Mouse (Mus musculus): Measurements from ENCODE around the gene Trappc3l. TPM values are rescaled to one million over a fixed set of nuclear protein-coding genes. Genes with fewer than 3 reads are reported as not detected.

Trappc3l gene
- polyA plus RNA-seq, 1 experiment from 2014 or later, result not detected

GRCm38 (mm10) chr10:34066591-34066990 lies 29.2 kb downstream of the Trappc3l start:
- no peaks in the 10 kb centered on the region for H3K27me3 ChIP-seq (replicated peaks; ENCODE audit: low read depth, poor library complexity, severe bottlenecking)
- H3K9me3 ChIP-seq, result no peaks in the 10 kb centered on the region
- H3K27ac ChIP-seq (replicated peaks), result no peak overlapping the region
- 56% methylated on average over 3 of the region's 3 CpGs for WGBS
- no peaks in the 10 kb centered on the region for H3K36me3 ChIP-seq (replicated peaks)
- no peak overlapping the region for H3K4me3 ChIP-seq
- no peak for DNase-seq (ENCODE audit: low spot score)
- H3K4me1 ChIP-seq, result peaks cover 8% of the 10 kb centered on the region

DNA sequence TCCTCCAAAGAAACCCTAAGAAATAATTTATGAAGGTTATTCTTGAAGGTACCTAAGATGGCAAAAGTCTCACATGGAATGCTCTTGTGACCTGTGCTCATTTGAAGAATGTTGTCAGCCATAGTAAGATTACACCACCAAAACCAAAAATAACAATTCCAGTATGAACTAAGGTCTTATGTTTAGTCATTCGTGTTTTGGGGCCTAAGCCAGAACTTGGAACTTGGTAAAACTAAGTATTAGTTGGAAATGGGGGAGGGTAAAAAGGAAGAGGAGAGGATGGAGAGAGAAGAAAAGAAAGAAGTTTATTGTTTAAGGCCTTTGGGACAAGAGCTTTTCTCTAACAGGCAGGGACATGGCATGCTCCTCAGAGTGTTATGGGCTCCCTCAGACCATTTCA lies 32.2 kb downstream of the Trappc3l start:
- Histone ChIP-seq H3K27me3 (replicated peaks; ENCODE audit: low read depth, poor library complexity, severe bottlenecking) (no peaks in the 10 kb centered on the region), H3K4me3 (no peak overlapping the region), H3K4me1 (peaks cover 8% of the 10 kb centered on the region), H3K27ac (replicated peaks) (no peak overlapping the region), H3K36me3 (replicated peaks) (no peaks in the 10 kb centered on the region), H3K9me3 (no peaks in the 10 kb centered on the region)
- 79% methylated on average over 1 of the region's 1 CpGs for WGBS
- DNase-seq (ENCODE audit: low spot score), result no peak

DNA sequence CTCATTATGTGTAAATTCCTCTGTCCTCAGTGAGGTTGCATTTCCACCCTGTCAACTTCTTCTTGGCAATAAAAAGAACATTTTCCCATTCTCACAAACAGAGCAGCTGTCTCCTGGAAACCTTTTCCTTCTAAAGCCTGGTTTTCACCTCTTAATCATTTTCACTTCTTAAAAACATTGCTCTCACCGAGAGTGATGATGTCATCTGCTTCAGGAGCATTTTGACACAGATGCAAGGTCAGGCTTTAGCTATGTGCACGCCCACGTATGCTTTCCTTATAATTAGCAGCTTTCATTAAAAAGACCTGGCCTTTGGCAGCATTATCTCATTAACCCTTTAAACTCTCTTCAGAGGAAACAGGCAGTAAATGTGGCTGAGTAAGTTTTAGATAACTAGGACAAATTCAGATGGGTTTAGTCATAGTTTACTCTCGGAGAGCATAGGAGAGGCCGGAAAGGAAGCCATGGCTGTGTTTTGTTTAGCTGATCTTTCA lies 33.6 kb downstream of the Trappc3l start:
- Histone ChIP-seq H3K36me3 (replicated peaks) (no peaks in the 10 kb centered on the region), H3K27ac (replicated peaks) (no peak overlapping the region), H3K4me1 (peaks cover 8% of the 10 kb centered on the region), H3K4me3 (no peak overlapping the region), H3K9me3 (no peaks in the 10 kb centered on the region), H3K27me3 (replicated peaks; ENCODE audit: low read depth, poor library complexity, severe bottlenecking) (no peaks in the 10 kb centered on the region)
- DNase-seq (ENCODE audit: low spot score), result no peak
- WGBS, result 52% methylated on average over 5 of the region's 5 CpGs

DNA sequence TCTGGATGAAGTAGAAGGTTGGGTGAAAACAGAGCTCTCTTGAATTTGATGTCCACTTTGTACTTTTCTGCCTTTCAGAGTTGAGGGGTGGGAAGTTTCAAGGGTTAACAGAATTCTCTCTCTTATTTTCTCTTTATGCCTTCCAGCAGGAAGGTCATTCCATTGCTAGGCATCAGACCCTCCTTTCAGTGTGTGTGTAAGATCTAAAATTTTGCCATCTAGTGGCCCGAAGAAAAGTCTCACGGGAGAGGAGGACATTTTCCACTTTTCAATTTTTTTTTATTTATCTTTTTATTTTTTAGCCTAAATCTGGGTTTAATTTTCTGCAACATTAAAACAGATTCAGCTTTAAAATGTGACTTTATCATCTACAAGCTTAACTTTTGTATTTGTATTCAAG lies 34.3 kb downstream of the Trappc3l start:
- Histone ChIP-seq H3K27me3 (replicated peaks; ENCODE audit: low read depth, poor library complexity, severe bottlenecking) (no peaks in the 10 kb centered on the region), H3K27ac (replicated peaks) (no peak overlapping the region), H3K9me3 (no peaks in the 10 kb centered on the region), H3K4me3 (no peak overlapping the region), H3K36me3 (replicated peaks) (no peaks in the 10 kb centered on the region), H3K4me1 (peaks cover 8% of the 10 kb centered on the region)
- 55% methylated on average over 2 of the region's 2 CpGs for WGBS
- no peak for DNase-seq (ENCODE audit: low spot score)

GRCm38 (mm10) chr10:34074522-34075200 lies 37.3 kb downstream of the Trappc3l start:
- Histone ChIP-seq H3K27ac (replicated peaks) (no peak overlapping the region), H3K36me3 (replicated peaks) (no peaks in the 10 kb centered on the region), H3K9me3 (no peaks in the 10 kb centered on the region), H3K27me3 (replicated peaks; ENCODE audit: low read depth, poor library complexity, severe bottlenecking) (no peaks in the 10 kb centered on the region), H3K4me1 (peaks cover 8% of the 10 kb centered on the region), H3K4me3 (no peak overlapping the region)
- no peak for DNase-seq (ENCODE audit: low spot score)
- 91% methylated on average over 5 of the region's 5 CpGs for WGBS

- Histone ChIP-seq H3K4me3 (no peak overlapping the region), H3K4me1 (no peaks in the 10 kb centered on the region), H3K27me3 (replicated peaks; ENCODE audit: low read depth, poor library complexity, severe bottlenecking) (no peaks in the 10 kb centered on the region), H3K36me3 (replicated peaks) (no peaks in the 10 kb centered on the region), H3K27ac (replicated peaks) (no peak overlapping the region), H3K9me3 (no peaks in the 10 kb centered on the region)
- WGBS, result 92% methylated on average over 1 of the region's 1 CpGs
- DNase-seq (ENCODE audit: low spot score), result no peak
Measured at GRCm38 (mm10) chr10:34086514-34086913, 49.1 kb downstream of the Trappc3l start.

GRCm38 (mm10) chr10:34088515-34088914 lies 51.1 kb downstream of the Trappc3l start:
- Histone ChIP-seq H3K27me3 (replicated peaks; ENCODE audit: low read depth, poor library complexity, severe bottlenecking) (no peaks in the 10 kb centered on the region), H3K4me1 (no peaks in the 10 kb centered on the region), H3K36me3 (replicated peaks) (no peaks in the 10 kb centered on the region), H3K4me3 (no peak overlapping the region), H3K9me3 (no peaks in the 10 kb centered on the region), H3K27ac (replicated peaks) (no peak overlapping the region)
- DNase-seq (ENCODE audit: low spot score), result no peak
- WGBS, result 85% methylated on average over 2 of the region's 2 CpGs

GRCm38 (mm10) chr10:34089517-34089916 lies 52.1 kb downstream of the Trappc3l start:
- Histone ChIP-seq H3K9me3 (no peaks in the 10 kb centered on the region), H3K27ac (replicated peaks) (no peak overlapping the region), H3K4me1 (no peaks in the 10 kb centered on the region), H3K4me3 (no peak overlapping the region), H3K27me3 (replicated peaks; ENCODE audit: low read depth, poor library complexity, severe bottlenecking) (no peaks in the 10 kb centered on the region), H3K36me3 (replicated peaks) (no peaks in the 10 kb centered on the region)
- 66% methylated on average over 3 of the region's 3 CpGs for WGBS
- DNase-seq (ENCODE audit: low spot score), result no peak

GRCm38 (mm10) chr10:34090481-34090880 lies 53.1 kb downstream of the Trappc3l start:
- no peaks in the 10 kb centered on the region for H3K27me3 ChIP-seq (replicated peaks; ENCODE audit: low read depth, poor library complexity, severe bottlenecking)
- H3K9me3 ChIP-seq, result no peaks in the 10 kb centered on the region
- H3K27ac ChIP-seq (replicated peaks), result no peak overlapping the region
- H3K4me1 ChIP-seq, result 0 out of 2 replicates have a peak, but pooled peaks cover 2% of the 10 kb centered on the region
- 90% methylated on average over 1 of the region's 1 CpGs for WGBS
- no peak overlapping the region for H3K4me3 ChIP-seq
- no peak for DNase-seq (ENCODE audit: low spot score)
- H3K36me3 ChIP-seq (replicated peaks), result no peaks in the 10 kb centered on the region

DNA sequence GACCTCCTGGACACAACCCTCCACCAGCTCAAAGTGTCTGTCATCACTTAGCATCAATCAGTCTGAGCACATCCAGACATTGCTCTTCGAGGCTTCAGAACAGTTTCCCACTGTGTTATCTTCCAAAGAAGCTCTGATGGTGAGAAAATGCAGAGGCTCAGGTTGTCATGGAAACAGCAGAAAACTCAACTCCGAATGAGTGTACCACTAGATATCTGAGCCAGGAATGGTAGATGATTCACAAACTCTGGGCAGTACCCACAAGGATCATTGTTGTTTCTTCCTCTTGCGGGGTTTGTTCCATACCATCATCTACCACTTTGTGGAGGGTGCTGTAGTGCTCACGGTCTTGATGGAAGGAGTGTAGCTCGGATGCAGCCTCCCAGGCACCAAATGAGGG lies 54.5 kb downstream of the Trappc3l start:
- H3K27ac ChIP-seq (replicated peaks), result no peak overlapping the region
- no peaks in the 10 kb centered on the region for H3K9me3 ChIP-seq
- DNase-seq (ENCODE audit: low spot score), result no peak
- H3K27me3 ChIP-seq (replicated peaks; ENCODE audit: low read depth, poor library complexity, severe bottlenecking), result no peaks in the 10 kb centered on the region
- 84% methylated on average over 5 of the region's 5 CpGs for WGBS
- no peaks in the 10 kb centered on the region for H3K36me3 ChIP-seq (replicated peaks)
- H3K4me3 ChIP-seq, result no peak overlapping the region
- H3K4me1 ChIP-seq, result peaks cover 12% of the 10 kb centered on the region

- WGBS, result 72% methylated on average over 2 of the region's 2 CpGs
- no peak for DNase-seq (ENCODE audit: low spot score)
Measured at GRCm38 (mm10) chr10:34095147-34095546, 57.8 kb downstream of the Trappc3l start.

DNA sequence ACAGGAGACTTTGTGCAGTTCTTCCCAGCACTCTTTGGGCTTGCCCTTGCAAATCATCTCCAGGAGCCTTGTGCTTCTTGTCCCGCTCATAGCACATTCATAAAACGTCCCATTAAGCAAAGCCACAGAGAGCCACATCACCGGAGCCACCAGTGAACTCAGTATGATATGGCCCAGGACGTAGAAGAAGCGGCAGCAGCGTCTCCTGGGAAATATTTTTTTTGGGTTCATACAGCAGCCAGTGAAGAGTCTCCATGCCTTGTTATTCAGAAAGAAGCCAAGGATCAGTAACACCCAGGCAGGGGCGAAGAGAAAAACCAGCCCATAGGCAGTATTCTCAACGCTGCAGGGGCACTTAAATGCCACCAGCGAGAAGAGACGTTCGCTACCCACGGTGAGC lies 58.6 kb downstream of the Trappc3l start:
- Histone ChIP-seq H3K27me3 (replicated peaks; ENCODE audit: low read depth, poor library complexity, severe bottlenecking) (no peaks in the 10 kb centered on the region), H3K36me3 (replicated peaks) (no peaks in the 10 kb centered on the region), H3K9me3 (no peaks in the 10 kb centered on the region), H3K4me1 (peaks cover 12% of the 10 kb centered on the region), H3K4me3 (peak overlapping the region; percentile 32), H3K27ac (replicated peaks) (peak overlapping the region; percentile 25; the same call in 1 of the 2 replicates)
- no peak for DNase-seq (ENCODE audit: low spot score)
- WGBS, result 66% methylated on average over 12 of the region's 12 CpGs

More at GRCm38 (mm10) chr10:34095147-34095546, 57.8 kb downstream of the Trappc3l start:
- Histone ChIP-seq H3K4me3 (no peak overlapping the region), H3K27me3 (replicated peaks; ENCODE audit: low read depth, poor library complexity, severe bottlenecking) (no peaks in the 10 kb centered on the region), H3K4me1 (peaks cover 12% of the 10 kb centered on the region), H3K9me3 (no peaks in the 10 kb centered on the region), H3K36me3 (replicated peaks) (no peaks in the 10 kb centered on the region), H3K27ac (replicated peaks) (no peak overlapping the region)

GRCm38 (mm10) chr10:34096418-34096883 lies 59.1 kb downstream of the Trappc3l start, which contains the start of gene Calhm5:
Calhm5 (minus strand) TSS chr10:34096519.
- WGBS, result 31% methylated on average over 9 of the region's 9 CpGs
- H3K4me3 ChIP-seq, result peak within 1 kb of the TSS; percentile 32
- no peaks in the 10 kb centered on the region for H3K27me3 ChIP-seq (replicated peaks; ENCODE audit: low read depth, poor library complexity, severe bottlenecking)
- H3K9me3 ChIP-seq, result no peaks in the 10 kb centered on the region
- peak within 1 kb of the TSS; percentile 25; the same call in 1 of the 2 replicates for H3K27ac ChIP-seq (replicated peaks)
- peak; percentile 30 for DNase-seq (ENCODE audit: low spot score)
- peaks cover 12% of the 10 kb centered on the region for H3K4me1 ChIP-seq
- no peaks in the 10 kb centered on the region for H3K36me3 ChIP-seq (replicated peaks)
